Mouse (Mus musculus) cerebellum, adult 18-20 months (tissue): ENCODE measurements around the gene Baiap2l2.

ENCODE experiments used
- DNase-seq, 2 experiments: peaks; one replicate each; pipeline ENCODE4 v3.0.0; 2021

Gene Baiap2l2

GRCm38 (mm10) chr15:79285399-79285798 lies at the start of gene Baiap2l2:
Baiap2l2 (minus strand) TSS chr15:79285537.
- no peak for DNase-seq

GRCm38 (mm10) chr15:79333409-79333808 lies 48.1 kb upstream of the Baiap2l2 start:
- DNase-seq, result no peak

- DNase-seq, result no peak
Measured at GRCm38 (mm10) chr15:79330521-79330920, 45.2 kb upstream of the Baiap2l2 start.

GRCm38 (mm10) chr15:79329979-79330363 lies 44.6 kb upstream of the Baiap2l2 start:
- no peak for DNase-seq

- no peak for DNase-seq
Measured at GRCm38 (mm10) chr15:79329346-79329978, 44.1 kb upstream of the Baiap2l2 start.

GRCm38 (mm10) chr15:79328939-79329275 lies 43.6 kb upstream of the Baiap2l2 start:
- DNase-seq, result no peak

- peak; percentile 97 to 99 for DNase-seq
Measured at GRCm38 (mm10) chr15:79328058-79328938, 43.0 kb upstream of the Baiap2l2 start, which contains the start of gene Pla2g6. Pla2g6 (minus strand) TSS chr15:79328390.

- peak; percentile 44 to 52 for DNase-seq
Measured at GRCm38 (mm10) chr15:79326971-79327961, 41.9 kb upstream of the Baiap2l2 start.

GRCm38 (mm10) chr15:79326264-79326663 lies 40.9 kb upstream of the Baiap2l2 start:
- DNase-seq, result no peak

- DNase-seq, result no peak
Measured at GRCm38 (mm10) chr15:79325742-79326141, 40.4 kb upstream of the Baiap2l2 start.

- no peak for DNase-seq
Measured at GRCm38 (mm10) chr15:79324373-79324772, 39.0 kb upstream of the Baiap2l2 start.

GRCm38 (mm10) chr15:79323791-79324155 lies 38.4 kb upstream of the Baiap2l2 start:
- no peak for DNase-seq

GRCm38 (mm10) chr15:79322991-79323790 lies 37.9 kb upstream of the Baiap2l2 start:
- no peak for DNase-seq

GRCm38 (mm10) chr15:79322281-79322990 lies 37.1 kb upstream of the Baiap2l2 start:
- no peak for DNase-seq

GRCm38 (mm10) chr15:79321733-79322190 lies 36.4 kb upstream of the Baiap2l2 start:
- no peak for DNase-seq

GRCm38 (mm10) chr15:79313848-79314369 lies 28.6 kb upstream of the Baiap2l2 start:
- DNase-seq, result no peak

GRCm38 (mm10) chr15:79307861-79308260 lies 22.5 kb upstream of the Baiap2l2 start:
- DNase-seq, result peak in 1 of 2 experiments; percentile 9

GRCm38 (mm10) chr15:79306043-79306637 lies 20.8 kb upstream of the Baiap2l2 start:
- no peak for DNase-seq

GRCm38 (mm10) chr15:79304832-79305231 lies 19.5 kb upstream of the Baiap2l2 start:
- DNase-seq, result no peak

- no peak for DNase-seq
Measured at GRCm38 (mm10) chr15:79303725-79304124, 18.4 kb upstream of the Baiap2l2 start.
